Mouse (Mus musculus) small intestine, adult 2 months (tissue): ENCODE measurements around the gene Xndc1. TPM values are rescaled to one million over a fixed set of nuclear protein-coding genes. Genes with fewer than 3 reads are reported as not detected.

Source experiments
- H3K27ac ChIP-seq: fragments of 200-500 bp; 2 replicates; pipeline ENCODE4 v1.5.1; 2012; ENCODE audit warnings: low read depth, low read length, control low read depth, inconsistent platforms; ENCODE audit not compliant: insufficient read depth
- H3K27me3 ChIP-seq: fragments of 200-500 bp; 2 replicates; pipeline ENCODE4 v1.6.1; 2012; ENCODE audit warnings: mild to moderate bottlenecking, moderate library complexity, low read length, inconsistent platforms; ENCODE audit not compliant: control insufficient read depth, insufficient read depth
- H3K36me3 ChIP-seq: fragments of 200-500 bp; 2 replicates; pipeline ENCODE4 v1.6.1; 2012; ENCODE audit warnings: mild to moderate bottlenecking, low read length, control low read depth, inconsistent platforms; ENCODE audit not compliant: control insufficient read depth, insufficient read depth
- H3K4me1 ChIP-seq: fragments of 200-500 bp; 2 replicates; pipeline ENCODE4 v1.6.1; 2012; ENCODE audit warnings: low read length, inconsistent platforms, mixed read lengths; ENCODE audit not compliant: control insufficient read depth, insufficient read depth, insufficient read length
- H3K4me3 ChIP-seq: fragments of 200-500 bp; 2 replicates; pipeline ENCODE4 v1.5.1; 2012; ENCODE audit warnings: low read depth, mild to moderate bottlenecking, control low read depth, inconsistent platforms, low read length, moderate library complexity
- CTCF ChIP-seq: fragments of 200-500 bp; IDR thresholded peaks from 2 replicates; pipeline ENCODE4 v1.5.1; 2012; ENCODE audit warnings: low read depth, mild to moderate bottlenecking, control low read depth, inconsistent platforms, low read length, moderate library complexity, mixed read lengths; ENCODE audit not compliant: insufficient replicate concordance, insufficient read length; ENCODE audit errors: extremely low read depth
- POLR2A ChIP-seq: fragments of 200-500 bp; IDR thresholded peaks from 2 replicates; pipeline ENCODE4 v1.6.1; 2012; ENCODE audit warnings: low read depth, mild to moderate bottlenecking, control low read depth, inconsistent platforms, low read length, moderate library complexity
- WGBS: fragments of 180-500 bp; shearing (Covaris S2); methylation state at CpG from one replicate; pipeline ENCODE4 v1.1.7; 2018; 5-methylcytosine and 5-hydroxymethylcytosine counted together
- polyA plus RNA-seq: library from polyadenylated mRNA; depleted of rRNA; stranded (reverse); fragments of >200 nt; gene quantifications from 2 replicates; pipeline ENCODE4 v1.2.3, GENCODE M21; 2012; rRNA removed

Gene Xndc1
- polyA plus RNA-seq, 1 experiment, result 8.3 TPM

DNA sequence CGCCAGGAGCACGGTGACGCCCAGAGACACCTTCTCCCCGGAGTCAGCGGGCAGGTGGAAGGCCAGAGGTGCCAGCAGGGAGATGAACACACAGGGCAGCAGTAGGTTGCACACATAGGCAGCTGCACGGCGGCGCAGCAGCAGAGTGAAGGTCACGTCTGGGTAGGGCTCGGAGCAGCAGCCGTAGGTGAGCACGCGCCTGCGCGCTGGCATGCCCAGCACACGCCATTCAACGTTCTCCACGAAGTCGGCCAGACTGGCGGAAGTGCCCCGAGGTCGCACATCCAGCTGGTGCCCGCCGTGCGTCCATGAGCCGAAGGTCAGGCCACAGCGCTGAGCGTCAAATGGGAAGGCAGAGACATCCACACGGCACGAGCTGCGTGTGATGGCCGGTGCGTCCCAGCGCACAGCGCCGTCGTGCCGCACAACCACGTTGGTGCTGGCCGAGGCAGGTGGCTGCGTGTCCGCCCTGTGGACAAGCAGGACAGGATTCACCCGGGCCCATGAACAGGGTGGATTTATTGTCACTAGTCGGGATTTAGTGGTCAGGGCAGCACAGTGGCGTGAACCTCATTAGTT is 47.9 kb downstream of the Xndc1 start:
- Histone ChIP-seq H3K27me3 (no peaks in the 10 kb centered on the region), H3K4me3 (peak overlapping the region; percentile 41), H3K27ac (no peak overlapping the region), H3K36me3 (no peaks in the 10 kb centered on the region), H3K4me1 (no peaks in the 10 kb centered on the region)
- 67% methylated on average over 45 of the region's 45 CpGs for WGBS
- TF ChIP-seq POLR2A (no peak), CTCF (no peak)

DNA sequence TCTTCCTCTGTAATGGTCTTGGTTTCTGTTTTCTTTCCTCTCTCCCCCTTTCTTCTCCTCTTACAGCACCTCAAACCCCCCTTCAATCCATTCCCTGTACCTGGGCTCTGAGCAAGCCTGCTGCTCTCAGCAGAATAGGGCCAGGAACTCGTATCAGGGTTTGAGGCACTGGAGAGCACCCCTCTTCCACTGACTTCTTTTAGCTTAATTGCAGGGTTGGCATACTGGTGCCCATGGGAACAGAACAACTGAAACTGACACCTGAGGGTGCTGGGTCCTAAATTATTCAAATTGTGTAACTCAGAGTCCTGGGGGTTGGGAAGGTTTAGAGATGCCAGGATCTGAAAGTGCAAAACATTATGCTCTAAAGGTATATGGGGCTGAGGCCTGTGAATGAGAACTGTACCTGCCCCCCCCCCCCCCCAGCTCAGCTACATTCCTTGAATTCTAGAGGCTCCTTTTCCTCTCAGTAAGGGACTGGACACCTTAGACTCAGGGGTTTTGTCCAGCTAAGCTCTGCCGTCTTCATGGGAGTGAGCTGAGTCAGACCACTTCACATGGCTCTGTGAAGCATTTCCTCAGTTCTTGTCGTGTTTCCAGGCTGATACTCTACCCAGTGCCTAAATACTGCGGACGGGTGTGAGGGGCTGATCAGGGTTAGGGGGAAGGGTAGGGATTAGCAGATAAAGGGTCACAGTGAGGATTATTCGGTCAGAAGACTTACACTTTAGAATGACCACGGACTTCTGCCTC is 51.4 kb downstream of the Xndc1 start, which contains the start of gene Chrna10:
Chrna10 (minus strand) TSS at position 250 of the 753 bp plus-strand sequence.
- no peak within 1 kb of the TSS for H3K4me3 ChIP-seq
- 48% methylated on average over 7 of the region's 7 CpGs for WGBS
- TF ChIP-seq POLR2A (no peak), CTCF (no peak)
- H3K27ac ChIP-seq, result no peak within 1 kb of the TSS
- H3K4me1 ChIP-seq, result no peaks in the 10 kb centered on the region
- H3K27me3 ChIP-seq, result no peaks in the 10 kb centered on the region
- peaks cover 25% of the 10 kb centered on the region for H3K36me3 ChIP-seq

DNA sequence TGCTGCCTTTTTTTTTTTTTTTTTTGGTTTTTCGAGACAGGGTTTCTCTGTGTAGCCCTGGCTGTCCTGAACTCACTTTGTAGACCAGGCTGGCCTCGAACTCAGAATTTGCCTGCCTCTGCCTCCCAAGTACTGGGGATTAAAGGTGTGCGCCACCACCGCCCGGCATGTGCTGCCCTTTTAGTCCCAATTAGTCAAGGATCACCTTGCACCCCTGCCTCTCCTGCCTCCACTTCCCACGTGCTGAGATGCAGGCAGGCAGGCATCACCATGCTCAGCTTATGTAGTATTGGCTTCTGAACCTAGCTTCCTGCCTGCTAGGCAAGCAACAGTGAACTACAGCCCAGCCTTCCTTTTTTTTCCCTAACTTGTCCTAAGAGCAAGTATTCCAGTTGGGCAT is 52.1 kb downstream of the Xndc1 start:
- no peak for TF ChIP-seq POLR2A
- no peak for TF ChIP-seq CTCF
- Histone ChIP-seq H3K36me3 (peaks cover 31% of the 10 kb centered on the region), H3K27ac (no peak overlapping the region), H3K4me1 (no peaks in the 10 kb centered on the region), H3K27me3 (no peaks in the 10 kb centered on the region), H3K4me3 (no peak overlapping the region)
- 72% methylated on average over 6 of the region's 6 CpGs for WGBS

DNA sequence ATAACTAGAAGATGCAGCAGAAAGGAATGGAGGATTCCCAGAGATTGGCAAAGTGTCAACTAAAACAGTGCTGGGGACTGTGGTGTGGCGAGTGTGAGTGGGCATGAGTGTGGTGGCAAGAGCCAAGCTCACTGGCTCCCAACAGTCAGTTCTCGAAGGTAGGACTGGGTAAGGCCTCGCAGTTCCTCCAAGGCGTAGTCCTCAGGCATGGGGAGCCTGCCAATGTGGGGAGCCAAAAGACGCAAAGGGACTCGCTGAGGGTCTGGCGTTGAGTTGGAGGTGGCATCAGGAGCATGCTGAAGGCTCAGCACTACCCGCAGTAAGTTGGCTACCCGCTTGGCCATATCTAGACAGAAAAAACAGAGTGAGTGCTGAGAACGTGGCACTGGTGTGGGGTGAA is 55.0 kb downstream of the Xndc1 start:
- TF ChIP-seq POLR2A (no peak), CTCF (no peak)
- Histone ChIP-seq H3K27me3 (no peaks in the 10 kb centered on the region), H3K4me1 (no peaks in the 10 kb centered on the region), H3K36me3 (peaks cover 59% of the 10 kb centered on the region), H3K4me3 (no peak overlapping the region), H3K27ac (no peak overlapping the region)
- 94% methylated on average over 10 of the region's 10 CpGs for WGBS

DNA sequence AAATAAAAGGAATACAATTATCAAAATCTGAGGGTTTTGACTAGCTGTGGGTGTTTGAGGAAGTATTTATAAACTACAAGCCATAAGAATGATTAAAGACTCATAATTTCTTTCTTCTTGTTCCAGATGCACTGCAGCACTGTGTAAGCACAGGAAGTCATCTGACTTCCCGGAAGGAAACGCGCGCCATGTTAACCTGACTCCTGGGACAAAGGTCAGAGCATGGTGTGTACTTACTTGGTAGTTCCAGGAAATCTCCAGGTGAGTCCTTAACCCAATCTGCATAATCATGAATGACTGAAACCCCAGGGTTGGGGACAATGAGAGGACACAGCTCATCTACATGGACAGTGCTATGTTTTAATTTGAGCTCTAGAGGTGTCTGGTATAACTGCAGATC is 67.1 kb downstream of the Xndc1 start:
- peaks cover 59% of the 10 kb centered on the region for H3K36me3 ChIP-seq
- TF ChIP-seq CTCF (no peak), POLR2A (no peak)

More for the DNA sequence above, 67.1 kb downstream of the Xndc1 start:
- Histone ChIP-seq H3K27ac (no peak overlapping the region), H3K27me3 (no peaks in the 10 kb centered on the region), H3K4me3 (no peak overlapping the region), H3K4me1 (no peaks in the 10 kb centered on the region)
- WGBS, result 78% methylated on average over 4 of the region's 4 CpGs

Other genes with a start within 250 kb of the Xndc1 start
- 0.52 and 0.61 TPM in 2 replicates for gene Phox2a, start 247.2 kb upstream of the Xndc1 start, polyA plus RNA-seq
- 53.0 and 108 TPM in 2 replicates for gene Inppl1, start 227.3 kb upstream of the Xndc1 start, polyA plus RNA-seq
- gene Folr2, start 208.3 kb upstream of the Xndc1 start, polyA plus RNA-seq, result 0.52 and 7.5 TPM in 2 replicates
- 13.2 and 22.6 TPM in 2 replicates for gene Anapc15, start 201.8 kb upstream of the Xndc1 start, polyA plus RNA-seq
- 0.84 and 0.85 TPM in 2 replicates for gene Folr1, start 194.7 kb upstream of the Xndc1 start, polyA plus RNA-seq
- 117 and 177 TPM in 2 replicates for gene Lamtor1, start 159.6 kb upstream of the Xndc1 start, polyA plus RNA-seq
- 0.03 TPM in 1 of 2 replicates, not detected in the other for gene Tomt, start 159.2 kb upstream of the Xndc1 start, polyA plus RNA-seq
- 2.8 and 3.4 TPM in 2 replicates for gene Lrrc51, start 131.6 kb upstream of the Xndc1 start, polyA plus RNA-seq
- 43.1 and 63.1 TPM in 2 replicates for gene Numa1, start 131.4 kb upstream of the Xndc1 start, polyA plus RNA-seq
- gene Il18bp, start 46.8 kb upstream of the Xndc1 start, polyA plus RNA-seq, result 6.2 and 11.2 TPM in 2 replicates
- 16.1 and 26.0 TPM in 2 replicates for gene Rnf121, start within 50 bp of the Xndc1 start, polyA plus RNA-seq
- 0.88 and 1.6 TPM in 2 replicates for gene Xntrpc, start 202 bp downstream of the Xndc1 start, polyA plus RNA-seq
- 0.28 and 0.89 TPM in 2 replicates for gene Trpc2, start 17.6 kb downstream of the Xndc1 start, polyA plus RNA-seq
- gene Art1, start 36.2 kb downstream of the Xndc1 start, polyA plus RNA-seq, result not detected in 2 replicates
- 0.17 and 0.28 TPM in 2 replicates for gene Art5, start 44.0 kb downstream of the Xndc1 start, polyA plus RNA-seq
- 0.18 and 0.23 TPM in 2 replicates for gene Chrna10, start 51.3 kb downstream of the Xndc1 start, polyA plus RNA-seq
- gene Nup98, start 144.7 kb downstream of the Xndc1 start, polyA plus RNA-seq, result 5.2 and 12.2 TPM in 2 replicates
- gene Pgap2, start 144.7 kb downstream of the Xndc1 start, polyA plus RNA-seq, result 49.6 and 58.0 TPM in 2 replicates
- gene Rhog, start 190.5 kb downstream of the Xndc1 start, polyA plus RNA-seq, result 74.5 and 165 TPM in 2 replicates
- 20.7 and 21.6 TPM in 2 replicates for gene Stim1, start 202.3 kb downstream of the Xndc1 start, polyA plus RNA-seq